Mouse (Mus musculus) kidney, adult 2 months (tissue): ENCODE results near the gene Lyve1. TPM values are rescaled to one million over a fixed set of nuclear protein-coding genes. Genes with fewer than 3 reads are reported as not detected.

Experiments used
- DNase-seq: peaks from one replicate; pipeline ENCODE4 v3.0.0; 2021
- H3K27ac ChIP-seq: fragments of 200-500 bp; 2 replicates; pipeline ENCODE4 v1.5.1; 2012; ENCODE audit warnings: low read depth, low read length, control low read depth, inconsistent platforms; ENCODE audit not compliant: insufficient read depth
- H3K27me3 ChIP-seq: fragments of 200-500 bp; replicated peaks from 2 replicates; pipeline ENCODE4 v1.6.1; 2012; ENCODE audit warnings: mild to moderate bottlenecking, moderate library complexity, low read length, inconsistent platforms; ENCODE audit not compliant: control insufficient read depth, insufficient read depth
- H3K36me3 ChIP-seq: fragments of 200-500 bp; 2 replicates; pipeline ENCODE4 v1.6.1; 2012; ENCODE audit warnings: mild to moderate bottlenecking, moderate library complexity, low read length, inconsistent platforms; ENCODE audit not compliant: control insufficient read depth, insufficient read depth
- H3K4me1 ChIP-seq: fragments of 200-500 bp; 2 replicates; pipeline ENCODE4 v1.6.1; 2011; ENCODE audit warnings: low read length; ENCODE audit not compliant: control insufficient read depth, insufficient read depth
- H3K4me3 ChIP-seq: fragments of 200-500 bp; 2 replicates; pipeline ENCODE4 v1.5.1; 2011; ENCODE audit warnings: mild to moderate bottlenecking, low read depth, low read length, control low read depth; ENCODE audit not compliant: insufficient read depth
- CTCF ChIP-seq: fragments of 200-500 bp; conservative IDR thresholded peaks from 2 replicates; pipeline ENCODE4 v1.5.1; 2011; ENCODE audit warnings: low read depth, mild to moderate bottlenecking, control low read depth, low read length, moderate library complexity, mixed read lengths; ENCODE audit not compliant: insufficient read depth, insufficient read length
- POLR2A ChIP-seq: fragments of 200-500 bp; IDR thresholded peaks from one replicate; pipeline ENCODE4 v1.6.1; 2011; ENCODE audit warnings: low read depth, low read length, control low read depth
- WGBS: fragments of 180-500 bp; shearing (Covaris S2); methylation state at CpG from one replicate; pipeline ENCODE4 v1.1.7; 2018; 5-methylcytosine and 5-hydroxymethylcytosine counted together
- polyA plus RNA-seq: library from polyadenylated mRNA; depleted of rRNA; stranded (reverse); fragments of >200 nt; gene quantifications from 2 replicates; pipeline ENCODE4 v1.2.3, GENCODE M21; 2012

Lyve1 gene
- polyA plus RNA-seq, 1 experiment, result 6.6 TPM

DNA sequence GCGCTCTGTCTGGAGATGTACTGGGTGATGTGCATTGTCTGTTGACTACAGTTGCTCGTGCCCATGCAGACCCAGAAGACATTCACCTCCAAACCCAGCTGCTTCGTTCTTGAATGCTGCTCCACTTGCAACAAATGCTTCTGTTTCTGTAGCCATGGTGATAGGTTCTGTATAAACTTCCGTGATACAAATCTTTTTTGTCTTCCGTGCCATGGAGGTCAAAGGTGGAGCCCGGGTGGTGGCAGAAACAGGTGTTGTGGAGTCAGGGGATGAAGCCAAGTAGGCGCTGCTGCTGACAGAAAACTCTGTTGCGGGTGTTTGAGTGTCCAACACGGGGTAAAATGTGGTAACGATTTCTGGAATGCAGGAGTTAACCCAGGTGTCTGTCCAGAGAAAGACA lies 9.4 kb downstream of the Lyve1 start:
- WGBS, result 70% methylated on average over 10 of the region's 10 CpGs

DNA sequence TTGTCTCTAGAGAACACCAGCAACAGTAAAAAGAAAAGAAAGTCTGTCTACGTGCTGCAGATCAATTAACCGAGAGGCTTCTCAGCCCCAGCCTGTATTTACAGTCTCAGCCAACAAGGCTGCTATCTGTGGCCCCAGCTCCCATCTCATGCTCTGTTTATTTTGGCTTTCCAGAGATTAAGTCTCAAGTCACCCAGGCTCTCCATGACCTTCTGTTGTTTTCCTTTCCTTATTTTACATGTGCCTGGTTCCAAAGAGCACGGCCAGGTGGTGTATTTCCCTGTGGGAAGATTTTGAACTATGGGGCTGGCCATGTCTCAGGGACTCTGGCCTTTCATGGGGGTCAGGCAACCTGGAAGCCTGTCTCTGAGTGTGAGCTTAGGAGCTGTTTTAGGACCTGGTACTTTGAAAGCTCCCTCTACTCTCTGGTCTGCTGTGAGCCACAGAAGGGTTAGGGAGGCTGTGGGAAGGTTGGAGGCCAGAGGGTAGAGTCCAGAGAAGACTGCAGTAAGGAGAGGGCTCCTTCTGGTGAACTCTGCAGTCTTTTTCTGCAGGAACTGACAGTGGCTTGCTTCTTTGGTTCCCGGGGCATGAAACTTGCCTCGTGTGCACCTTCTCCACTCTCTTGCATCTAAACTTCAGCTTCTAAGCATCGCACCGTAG lies 11.4 kb downstream of the Lyve1 start:
- H3K27me3 ChIP-seq, result no peaks in the 10 kb centered on the region
- H3K27ac ChIP-seq, result no peak overlapping the region
- no peaks in the 10 kb centered on the region for H3K36me3 ChIP-seq
- no peak overlapping the region for H3K4me3 ChIP-seq
- H3K4me1 ChIP-seq, result 0 out of 2 replicates have a peak, but pooled peaks cover 3% of the 10 kb centered on the region
- TF ChIP-seq CTCF (no peak), POLR2A (no peak)
- WGBS, result 54% methylated on average over 7 of the region's 7 CpGs
- peak; percentile 16 for DNase-seq

More for the DNA sequence above, 9.4 kb downstream of the Lyve1 start:
- TF ChIP-seq CTCF, result no peak
- TF ChIP-seq POLR2A, result no peak
- no peak for DNase-seq
- H3K4me3 ChIP-seq, result no peak overlapping the region
- H3K27me3 ChIP-seq, result no peaks in the 10 kb centered on the region
- no peak overlapping the region for H3K27ac ChIP-seq
- no peaks in the 10 kb centered on the region for H3K36me3 ChIP-seq
- 0 out of 2 replicates have a peak, but pooled peaks cover 3% of the 10 kb centered on the region for H3K4me1 ChIP-seq

DNA sequence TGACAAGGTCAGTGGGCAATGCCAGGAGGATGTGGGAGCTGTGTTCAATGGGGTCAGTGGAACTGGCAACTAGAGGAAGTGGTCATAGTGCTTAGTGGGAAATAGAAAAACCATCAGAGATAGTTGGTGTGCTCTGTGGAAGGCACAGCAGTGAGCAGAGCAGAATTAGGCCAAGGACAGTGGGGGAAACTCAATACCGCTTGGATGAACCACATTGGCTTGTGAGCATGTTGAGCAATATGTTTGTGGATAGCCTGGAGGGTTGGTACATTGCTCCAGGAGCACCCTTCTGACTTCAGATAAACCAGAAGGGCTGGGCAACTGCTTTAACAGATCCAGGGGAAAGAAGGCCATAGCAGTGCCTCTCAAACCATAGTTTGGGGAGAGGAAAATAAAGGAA lies 14.7 kb downstream of the Lyve1 start:
- H3K27me3 ChIP-seq, result no peaks in the 10 kb centered on the region
- WGBS, result 87% methylated on average over 1 of the region's 1 CpGs
- peaks cover 2% of the 10 kb centered on the region; the same call in 1 of the 2 replicates for H3K4me1 ChIP-seq
- TF ChIP-seq POLR2A (no peak), CTCF (no peak)
- no peak overlapping the region for H3K27ac ChIP-seq
- no peak overlapping the region for H3K4me3 ChIP-seq
- H3K36me3 ChIP-seq, result no peaks in the 10 kb centered on the region
- DNase-seq, result no peak

DNA sequence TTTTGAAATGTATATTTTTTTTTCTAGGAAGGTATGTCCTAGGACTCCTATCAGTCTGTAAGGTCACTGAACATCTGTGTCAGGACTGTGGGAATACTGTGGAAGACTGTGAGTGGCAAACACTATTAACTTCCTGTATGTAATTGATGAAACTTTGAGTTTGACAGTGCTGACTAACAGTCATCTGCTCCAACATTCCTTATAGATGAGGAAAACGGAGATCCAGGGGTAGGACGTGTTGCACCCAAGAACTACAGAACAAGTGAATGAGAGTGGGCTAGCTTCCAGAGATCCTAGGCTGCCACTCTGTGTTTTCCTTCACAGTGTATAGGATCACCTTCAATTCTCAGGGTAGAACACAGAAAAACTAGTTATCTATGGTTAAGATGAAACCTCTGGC lies 15.7 kb downstream of the Lyve1 start:
- WGBS, result 79% methylated on average over 2 of the region's 2 CpGs
- H3K27me3 ChIP-seq, result no peaks in the 10 kb centered on the region

DNA sequence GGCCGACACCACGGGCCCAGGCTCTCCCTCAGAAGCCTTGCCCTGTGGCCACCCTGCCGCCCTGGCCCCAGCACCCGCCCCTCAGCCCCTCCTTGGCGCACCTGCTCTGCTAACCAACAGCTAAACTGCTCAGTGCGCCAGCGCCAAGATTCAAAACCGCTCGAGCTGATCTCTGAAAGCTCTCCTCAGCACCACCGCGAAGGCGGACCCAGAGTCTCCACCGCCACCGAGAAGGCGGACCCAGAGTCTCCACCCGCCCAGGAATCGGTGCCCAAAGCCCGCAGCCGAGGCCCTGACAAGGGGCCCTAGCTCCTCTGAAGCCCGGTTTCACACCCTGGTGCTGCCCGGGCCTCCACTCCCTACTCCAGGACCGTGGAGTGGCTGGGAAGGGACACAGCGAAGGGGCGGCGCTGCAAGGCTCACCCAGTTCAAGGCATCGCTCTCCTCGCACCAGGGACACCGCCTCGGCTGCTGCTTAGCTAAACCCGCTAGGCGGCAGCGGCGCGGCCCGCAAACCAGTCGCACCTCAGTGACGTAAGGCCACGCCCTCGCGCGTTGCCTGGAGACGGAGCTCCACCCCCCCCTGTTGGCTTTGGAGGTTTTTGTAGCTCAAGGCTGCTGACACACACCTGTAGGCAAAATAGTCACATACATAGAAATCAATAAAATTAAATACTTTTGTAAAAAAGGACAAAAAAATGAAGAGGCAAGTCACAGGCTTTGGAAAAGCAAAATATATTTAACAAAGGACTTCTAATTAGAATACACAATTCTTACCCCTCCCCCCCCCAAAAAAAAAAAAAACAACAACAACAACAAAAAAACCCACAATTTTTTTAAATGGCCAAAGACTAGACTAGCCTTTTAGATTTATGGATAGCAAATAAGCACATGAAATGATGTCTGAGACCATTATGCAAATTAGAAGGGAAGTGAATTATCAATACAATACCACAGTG lies 18.8 kb downstream of the Lyve1 start, which contains the start of gene Rnf141:
Gene Rnf141, minus strand, starts transcription at position 542 of the 959 bp plus-strand sequence.
- under 1% methylated on average over 42 of the region's 42 CpGs for WGBS
- TF ChIP-seq POLR2A, result no peak
- TF ChIP-seq CTCF, result peak; percentile 60
- H3K4me1 ChIP-seq, result peaks cover 5% of the 10 kb centered on the region; the same call in 1 of the 2 replicates
- no peaks in the 10 kb centered on the region for H3K36me3 ChIP-seq
- H3K4me3 ChIP-seq, result peak within 1 kb of the TSS; percentile 71
- no peaks in the 10 kb centered on the region for H3K27me3 ChIP-seq
- peak within 1 kb of the TSS; percentile 59 for H3K27ac ChIP-seq
- peak; percentile 95 for DNase-seq

More for the DNA sequence above, 15.7 kb downstream of the Lyve1 start:
- no peaks in the 10 kb centered on the region for H3K36me3 ChIP-seq
- no peak overlapping the region for H3K27ac ChIP-seq
- no peak for DNase-seq
- TF ChIP-seq CTCF (no peak), POLR2A (no peak)
- H3K4me3 ChIP-seq, result no peak overlapping the region
- peaks cover 5% of the 10 kb centered on the region; the same call in 1 of the 2 replicates for H3K4me1 ChIP-seq

DNA sequence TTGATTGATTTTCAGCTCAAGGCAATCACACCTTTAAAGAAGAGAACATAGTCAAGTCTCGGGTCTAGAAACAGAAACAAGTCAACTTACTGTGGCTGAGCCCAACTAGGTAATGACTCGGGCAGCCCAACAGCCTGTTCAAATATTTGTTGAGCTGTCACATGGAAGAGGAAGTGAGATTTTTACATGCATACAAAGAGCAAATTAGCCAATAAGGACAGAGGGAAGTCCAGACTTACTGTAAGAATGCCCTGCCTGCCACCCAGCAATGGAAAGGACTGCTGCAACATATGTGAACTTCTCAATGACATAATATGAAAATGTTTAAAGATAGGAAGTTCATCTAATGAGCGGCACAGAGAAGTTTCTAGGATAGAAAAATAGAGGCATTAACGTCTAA lies 22.7 kb downstream of the Lyve1 start:
- no peaks in the 10 kb centered on the region for H3K27me3 ChIP-seq
- no peak for TF ChIP-seq CTCF
- TF ChIP-seq POLR2A, result no peak
- no peak overlapping the region for H3K27ac ChIP-seq
- no peaks in the 10 kb centered on the region for H3K36me3 ChIP-seq
- 79% methylated on average over 4 of the region's 4 CpGs for WGBS
- DNase-seq, result no peak
- H3K4me3 ChIP-seq, result no peak overlapping the region
- H3K4me1 ChIP-seq, result peaks cover 5% of the 10 kb centered on the region; the same call in 1 of the 2 replicates

DNA sequence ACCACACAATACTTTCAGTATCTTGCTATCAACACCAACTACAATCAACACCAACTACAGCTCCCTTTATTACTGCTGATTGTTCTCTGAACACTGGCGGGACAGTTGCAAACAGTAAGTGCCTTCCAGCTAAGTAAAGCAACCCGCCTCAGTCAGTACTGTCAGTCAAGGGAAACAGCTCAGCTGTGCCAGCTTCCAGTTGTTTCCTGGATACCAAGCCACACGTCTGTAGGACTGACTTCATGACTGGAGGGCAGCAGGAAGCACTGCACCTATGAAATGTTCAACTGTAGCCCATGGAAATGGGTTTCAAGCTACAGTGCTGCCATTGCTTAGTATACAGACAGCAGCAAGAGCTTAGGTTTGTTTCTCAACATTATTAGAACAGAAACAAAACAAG lies 28.5 kb downstream of the Lyve1 start:
- Histone ChIP-seq H3K27ac (no peak overlapping the region), H3K4me1 (no peaks in the 10 kb centered on the region; the same call in 1 of the 2 replicates), H3K36me3 (no peaks in the 10 kb centered on the region), H3K4me3 (no peak overlapping the region), H3K27me3 (no peaks in the 10 kb centered on the region)
- DNase-seq, result no peak
- TF ChIP-seq CTCF, result no peak
- TF ChIP-seq POLR2A, result no peak
- WGBS, result 40% methylated on average over 3 of the region's 3 CpGs
